Mouse (Mus musculus) liver, adult 2 months (tissue): ENCODE data around the gene Grk5.

Experiments
- CTCF ChIP-seq: fragments of 200-500 bp; IDR thresholded peaks from 2 replicates; pipeline ENCODE4 v1.5.1; 2011; ENCODE audit warnings: low read depth, low read length, control low read depth
- POLR2A ChIP-seq: fragments of 200-500 bp; IDR thresholded peaks from 2 replicates; pipeline ENCODE4 v1.6.1; 2011; ENCODE audit warnings: low read length, control low read depth; ENCODE audit not compliant: insufficient read depth; ENCODE audit errors: extremely low read depth

- TF ChIP-seq CTCF: no peak
- no peak for TF ChIP-seq POLR2A
These were observed 104.7 kb downstream of the Grk5 start for GRCm38 (mm10) chr19:60994214-60994613.
